Mouse (Mus musculus) regulatory T cell (primary cell): ENCODE measurements around the gene Ptgr1.

Source experiments
- in situ Hi-C: fragments of 300-600 bp; cut with MboI, MseI; formaldehyde crosslinking; loops from one replicate; pipeline ENCODE4 v1.15.1; 2025; ENCODE audit warnings: high pct_unique_total_duplicates

The Ptgr1 gene

GRCm38 (mm10) chr4:58986540-58987190, at the start of gene Ptgr1:
Ptgr1 (minus strand) TSS chr4:58987119.
- in situ Hi-C loops, result no loop called here

GRCm38 (mm10) chr4:59035786-59036350, 48.9 kb upstream of the Ptgr1 start:
- in situ Hi-C loops, result loop anchor here (5.0 kb wide), 1 partner anchor 39 kb away; the partner anchor contains the start of gene Dnajc25

DNA sequence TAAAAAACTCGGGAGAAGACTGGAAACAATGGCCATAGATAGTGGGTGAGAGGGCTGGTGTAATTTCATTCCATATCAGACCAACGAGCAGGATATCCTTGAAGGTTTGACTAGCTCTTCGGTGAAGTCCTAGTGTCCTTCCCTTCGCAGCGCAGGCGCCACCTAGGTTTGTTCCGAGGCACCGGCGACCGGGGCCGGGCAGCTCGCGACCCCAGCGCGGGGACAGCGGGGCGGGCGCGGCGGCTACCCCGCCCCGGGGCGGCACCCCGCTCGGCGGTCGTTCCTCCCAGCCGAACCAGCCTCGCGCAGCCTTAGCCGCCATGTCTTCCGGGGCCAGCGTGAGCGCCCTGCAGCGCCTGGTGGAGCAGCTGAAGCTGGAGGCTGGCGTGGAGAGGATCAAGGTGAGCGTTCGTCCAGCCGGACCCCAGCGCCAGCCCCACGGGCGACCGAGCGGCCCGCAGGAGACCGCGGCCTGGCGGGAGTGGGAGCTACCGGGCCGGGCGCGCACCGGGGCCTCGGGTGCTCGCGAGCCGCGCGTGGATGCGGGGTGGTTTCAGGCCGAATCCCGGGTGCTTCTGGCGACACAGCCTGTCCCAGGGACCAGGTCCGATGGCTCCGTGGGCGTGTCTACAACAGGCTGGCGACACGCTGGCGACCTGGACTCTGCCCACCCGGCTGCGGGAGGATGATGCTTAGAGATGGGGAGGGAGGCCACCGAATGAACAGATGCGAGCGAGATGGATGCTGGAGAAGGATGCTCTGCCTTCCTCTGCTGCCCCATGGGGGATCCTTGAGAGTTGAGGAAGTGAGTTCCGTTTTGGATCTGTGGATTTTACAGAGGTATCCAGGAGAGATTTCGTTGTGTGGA, 48.2 kb upstream of the Ptgr1 start, which contains the start of gene Gng10:
Gene Gng10, plus strand, starts transcription at position 171 of the 868 bp plus-strand sequence.
- in situ Hi-C loops, result loop anchor here (5.0 kb wide), 1 partner anchor 38 kb away; the partner anchor contains the start of gene Dnajc25

GRCm38 (mm10) chr4:59034325-59034917, 47.5 kb upstream of the Ptgr1 start:
- in situ Hi-C loops, result no loop called here

DNA sequence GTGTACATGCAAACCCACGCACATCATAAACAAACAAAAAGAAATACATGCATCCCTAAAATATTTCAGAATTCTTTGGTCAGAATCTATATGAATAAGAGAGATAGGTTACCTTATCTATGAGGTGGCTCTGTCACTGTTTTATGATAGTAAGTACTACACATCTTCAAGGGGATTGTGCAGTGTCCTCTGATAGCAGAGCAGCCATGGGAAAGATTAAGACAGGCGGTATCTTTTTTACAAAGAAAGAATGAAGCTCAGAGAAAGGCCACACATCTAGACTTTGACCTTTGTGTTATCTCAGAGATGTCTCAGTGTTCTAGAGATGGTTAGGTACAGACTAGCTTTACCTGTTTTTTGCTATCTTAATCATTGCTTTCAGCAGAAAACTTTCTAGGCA, 30.0 kb upstream of the Ptgr1 start:
- in situ Hi-C loops, result no loop called here

GRCm38 (mm10) chr4:59015181-59015580, 28.3 kb upstream of the Ptgr1 start:
- in situ Hi-C loops, result no loop called here

GRCm38 (mm10) chr4:59011446-59011845, 24.5 kb upstream of the Ptgr1 start:
- in situ Hi-C loops, result no loop called here

DNA sequence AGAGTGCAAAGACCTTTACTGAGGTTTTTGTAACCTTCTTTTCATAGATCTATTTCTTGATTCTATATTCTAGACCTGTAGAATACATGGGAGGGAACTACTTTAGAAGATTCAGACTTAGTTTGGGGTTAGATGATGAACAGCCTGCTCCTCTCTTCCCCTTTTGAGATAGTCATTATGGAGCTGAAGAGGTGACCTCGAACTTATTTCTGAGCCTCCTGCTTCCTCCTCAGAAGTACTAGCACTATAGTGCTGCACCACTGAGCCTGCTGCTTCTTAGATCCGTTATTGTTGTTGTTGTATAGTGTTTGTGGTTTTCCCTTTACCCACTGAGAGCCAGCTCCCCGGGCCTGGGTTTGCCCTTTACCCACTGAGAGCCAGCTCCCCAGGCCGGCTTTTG, 22.8 kb upstream of the Ptgr1 start:
- in situ Hi-C loops, result no loop called here

GRCm38 (mm10) chr4:59009186-59009585, 22.3 kb upstream of the Ptgr1 start:
- in situ Hi-C loops, result no loop called here

DNA sequence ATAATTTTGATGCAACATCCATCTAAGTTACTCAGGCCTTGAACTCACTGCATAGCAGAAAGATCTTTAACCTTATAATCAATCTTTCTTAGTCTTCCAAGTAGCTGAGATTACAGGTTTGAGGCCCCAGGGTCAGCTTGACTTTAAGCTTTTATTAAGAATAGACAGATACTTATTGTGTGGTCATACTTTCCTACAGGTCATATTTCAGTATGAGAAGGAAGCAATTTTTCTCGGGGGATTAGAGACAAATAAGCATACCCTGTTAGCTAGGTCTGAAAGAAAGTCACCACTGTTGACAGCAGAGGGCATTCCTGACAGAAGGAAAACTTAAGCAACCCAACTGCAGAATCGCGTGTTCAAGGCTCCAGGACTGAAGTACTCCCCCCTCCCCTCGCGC, 21.1 kb upstream of the Ptgr1 start:
- in situ Hi-C loops, result no loop called here

- in situ Hi-C loops, result no loop called here
Observed at GRCm38 (mm10) chr4:59007016-59007415, 20.1 kb upstream of the Ptgr1 start.

- in situ Hi-C loops, result no loop called here
Observed at GRCm38 (mm10) chr4:59006211-59006610, 19.3 kb upstream of the Ptgr1 start.

- in situ Hi-C loops, result no loop called here
Observed at GRCm38 (mm10) chr4:59003806-59004200, 16.9 kb upstream of the Ptgr1 start.

- in situ Hi-C loops, result no loop called here
Observed at GRCm38 (mm10) chr4:59002948-59003805, 16.3 kb upstream of the Ptgr1 start, which contains the start of gene Gm20503. Gm20503 (plus strand) TSS chr4:59003210.

DNA sequence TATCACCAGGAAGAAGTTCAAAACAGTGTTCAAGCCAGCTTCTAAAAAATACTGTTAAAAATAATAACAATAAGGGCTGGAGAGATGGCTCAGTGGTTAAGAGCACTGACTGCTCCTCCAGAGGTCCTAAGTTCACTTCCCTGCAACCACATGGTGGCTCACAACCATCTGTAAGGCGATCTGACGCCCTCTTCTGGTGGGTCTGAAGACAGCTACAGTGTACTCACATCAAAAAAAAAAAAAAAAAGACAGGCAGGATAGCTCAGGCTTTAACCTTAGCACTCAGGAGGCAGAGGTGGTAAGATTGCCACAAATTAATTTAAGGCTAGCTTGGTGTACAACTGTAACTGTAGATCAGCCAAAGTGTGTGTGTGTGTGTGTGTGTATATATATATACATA, 13.7 kb upstream of the Ptgr1 start:
- in situ Hi-C loops, result no loop called here

DNA sequence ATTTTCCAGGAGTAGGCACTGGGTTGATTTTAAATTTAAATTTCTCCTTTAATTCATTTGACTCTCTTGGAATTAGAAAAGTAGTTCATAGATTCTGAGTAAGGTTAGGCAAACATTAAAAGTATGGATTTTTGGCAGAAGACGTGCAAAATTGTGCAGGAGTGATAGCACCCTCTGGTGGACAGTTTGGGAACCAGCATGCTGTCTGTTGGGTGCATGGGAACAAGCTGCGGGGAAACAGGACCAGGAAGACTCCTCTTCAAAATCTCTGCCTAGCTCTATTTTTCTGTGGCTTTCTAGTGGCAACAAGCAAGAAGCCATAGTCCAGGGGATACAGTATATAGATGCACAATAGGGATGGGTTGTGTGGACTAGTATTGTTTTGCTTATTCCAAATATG, 12.8 kb upstream of the Ptgr1 start:
- in situ Hi-C loops, result loop anchor here (5.0 kb wide), 1 partner anchor 38 kb away; the partner anchor contains the start of gene Gng10

- in situ Hi-C loops, result loop anchor here (5.0 kb wide), 1 partner anchor 39 kb away; the partner anchor contains the start of gene Gng10
Observed at GRCm38 (mm10) chr4:58998688-58999087, 11.8 kb upstream of the Ptgr1 start.

GRCm38 (mm10) chr4:58997081-58997480, 10.2 kb upstream of the Ptgr1 start:
- in situ Hi-C loops, result loop anchor here (5.0 kb wide), 1 partner anchor 40 kb away; the partner anchor contains the start of gene Gng10

- in situ Hi-C loops, result loop anchor here (5.0 kb wide), 1 partner anchor 42 kb away; the partner anchor contains the start of gene Gng10
Observed at GRCm38 (mm10) chr4:58995251-58995693, 8.4 kb upstream of the Ptgr1 start.

- in situ Hi-C loops, result loop anchor here (5.0 kb wide), 1 partner anchor 43 kb away; the partner anchor contains the start of gene Gng10
Observed at GRCm38 (mm10) chr4:58994762-58995161, 7.8 kb upstream of the Ptgr1 start, which contains the start of gene Dnajc25. Dnajc25 (plus strand) TSS chr4:58995062.
